Mouse (Mus musculus) kidney, adult 2 months (tissue): ENCODE data around the gene Kcnk1.

ENCODE experiments used
- CTCF ChIP-seq: fragments of 200-500 bp; conservative IDR thresholded peaks from 2 replicates; pipeline ENCODE4 v1.5.1; 2011; ENCODE audit warnings: low read depth, mild to moderate bottlenecking, control low read depth, low read length, moderate library complexity, mixed read lengths; ENCODE audit not compliant: insufficient read depth, insufficient read length
- POLR2A ChIP-seq: fragments of 200-500 bp; IDR thresholded peaks from one replicate; pipeline ENCODE4 v1.6.1; 2011; ENCODE audit warnings: low read depth, low read length, control low read depth

DNA sequence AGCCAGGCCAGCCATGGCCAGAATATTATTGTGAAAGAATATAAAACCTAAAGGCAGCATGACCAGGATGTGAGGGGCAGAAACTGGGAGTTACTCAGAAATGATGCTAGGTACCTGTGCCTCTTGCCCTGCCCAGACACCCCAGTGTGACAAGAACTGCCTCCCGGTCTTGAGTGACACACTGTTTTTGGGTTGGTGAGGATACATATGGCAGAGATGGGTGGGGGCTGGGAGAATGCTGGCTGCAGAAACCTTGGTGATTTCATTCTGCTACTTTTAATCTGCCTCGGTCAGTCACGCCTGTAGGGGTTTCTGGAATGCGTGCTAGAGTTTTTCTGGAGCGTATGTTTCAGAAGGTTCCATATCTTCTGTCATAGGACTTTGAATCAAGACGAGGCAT is 72.3 kb downstream of the Kcnk1 start:
- TF ChIP-seq CTCF (no peak), POLR2A (no peak)
